In genomic region chr6:137989853-137990252, GRCm38 (mm10) we compare ENCODE assay signal across 11 mouse cellular contexts.
A peak's percentile ranks its signal among the peaks of the same experiment; 100 is the strongest.
DNase-seq lines count a peak whose midpoint lies in the region; ATAC-seq and TF ChIP-seq lines count a peak whose summit lies in the region.
"Had no signal": no experiment of that assay in that cellular context is flagged by ENCODE, and none has a peak within 500 bp of the region (broad histone marks: within the 10 kb centered on the region; RNA-seq: fewer than 3 reads in every experiment).

No protein-coding gene starts in this region.

- no peak overlapping the region for H3K4me3 ChIP-seq in heart, postnatal 0 days (ENCODE audit: low read depth, low read length)
- H3K4me3 ChIP-seq in liver, postnatal 0 days (ENCODE audit: low read depth, low read length): no peak overlapping the region
- H3K4me3 ChIP-seq: embryonic facial prominence, embryonic 13.5 days; limb, embryonic 15.5 days had no signal

- no peaks in the 10 kb centered on the region for H3K27me3 ChIP-seq in heart, postnatal 0 days (ENCODE audit: control insufficient read depth, insufficient read depth, low read length)
- H3K27me3 ChIP-seq in liver, postnatal 0 days (ENCODE audit: insufficient read depth, low read length): no peaks in the 10 kb centered on the region
- H3K27me3 ChIP-seq: embryonic facial prominence, embryonic 13.5 days; limb, embryonic 15.5 days had no signal

- no peaks in the 10 kb centered on the region for H3K4me1 ChIP-seq in heart, postnatal 0 days (ENCODE audit: control insufficient read depth, insufficient read depth)
- no peaks in the 10 kb centered on the region for H3K4me1 ChIP-seq in liver, postnatal 0 days (ENCODE audit: insufficient read depth)
- H3K4me1 ChIP-seq: embryonic facial prominence, embryonic 13.5 days; limb, embryonic 15.5 days had no signal

- no peak for TF ChIP-seq EP300 in heart, postnatal 0 days (IDR thresholded peaks at IDR 0.05; ENCODE audit: low read depth)
- TF ChIP-seq EP300 in liver, postnatal 0 days (IDR thresholded peaks at IDR 0.05; ENCODE audit: low read depth): no peak

- intact Hi-C loops in heart, postnatal 25 days (cut with DNase I): loop anchor here (10.0 kb wide), 1 partner anchor 165 kb away; no protein-coding TSS in a partner anchor

- no peak overlapping the region for H3K9ac ChIP-seq in heart, postnatal 0 days (replicated peaks; ENCODE audit: low read depth, low read length)
- no peak overlapping the region for H3K9ac ChIP-seq in liver, postnatal 0 days (replicated peaks)
- H3K9ac ChIP-seq: embryonic facial prominence, embryonic 13.5 days; limb, embryonic 15.5 days had no signal

- no peak for DNase-seq in heart, postnatal 0 days (ENCODE audit: low spot score)
- DNase-seq in heart, postnatal 25 days (ENCODE audit: low spot score): no peak
- DNase-seq in liver, postnatal 0 days: no peak
- DNase-seq in liver (no peak), ZHBTc4 (ENCODE audit: low read depth, low spot score) (peak; percentile 56)
- no peak for DNase-seq in layer of hippocampus, postnatal 36 days
- DNase-seq: thymus, postnatal 25 days had no signal

- peak; percentile 49 for TF ChIP-seq CTCF in heart, postnatal 0 days (IDR thresholded peaks at IDR 0.05; ENCODE audit: low read depth)
- peak; percentile 65 for TF ChIP-seq CTCF in liver, postnatal 0 days (IDR thresholded peaks at IDR 0.05; ENCODE audit: low read depth)

- no peaks in the 10 kb centered on the region for H3K36me3 ChIP-seq in heart, postnatal 0 days (replicated peaks; ENCODE audit: control insufficient read depth, insufficient read depth, low read length)
- no peaks in the 10 kb centered on the region for H3K36me3 ChIP-seq in liver, postnatal 0 days (replicated peaks; ENCODE audit: insufficient read depth, low read length)
- H3K36me3 ChIP-seq: embryonic facial prominence, embryonic 13.5 days; limb, embryonic 15.5 days had no signal

- no peak for ATAC-seq in heart, postnatal 0 days (ENCODE audit: insufficient read depth, low read depth)
- ATAC-seq in liver, postnatal 0 days: no peak
- peak; percentile 51 for ATAC-seq in megakaryocyte, adult 5-6 weeks (ENCODE audit: poor library complexity, severe bottlenecking)
- ATAC-seq: midbrain, embryonic 16.5 days had no signal

- H3K9me3 ChIP-seq in heart, postnatal 0 days (replicated peaks; ENCODE audit: control insufficient read depth, low read length): no peaks in the 10 kb centered on the region
- H3K9me3 ChIP-seq in liver, postnatal 0 days (ENCODE audit: low read length): no peaks in the 10 kb centered on the region
- H3K9me3 ChIP-seq: embryonic facial prominence, embryonic 13.5 days; limb, embryonic 15.5 days had no signal

- H3K4me2 ChIP-seq in heart, postnatal 0 days (ENCODE audit: low read depth, low read length): no peak overlapping the region
- H3K4me2 ChIP-seq in liver, postnatal 0 days (ENCODE audit: low read depth, low read length): no peak overlapping the region
- H3K4me2 ChIP-seq: embryonic facial prominence, embryonic 13.5 days; limb, embryonic 15.5 days had no signal

- no peak overlapping the region for H3K27ac ChIP-seq in heart, postnatal 0 days (ENCODE audit: low read depth)
- no peak overlapping the region for H3K27ac ChIP-seq in liver, postnatal 0 days (ENCODE audit: low read depth)
- H3K27ac ChIP-seq: embryonic facial prominence, embryonic 13.5 days; limb, embryonic 15.5 days had no signal
